Mouse (Mus musculus): ENCODE results near the gene 1500009C09Rik.

The 1500009C09Rik gene

DNA sequence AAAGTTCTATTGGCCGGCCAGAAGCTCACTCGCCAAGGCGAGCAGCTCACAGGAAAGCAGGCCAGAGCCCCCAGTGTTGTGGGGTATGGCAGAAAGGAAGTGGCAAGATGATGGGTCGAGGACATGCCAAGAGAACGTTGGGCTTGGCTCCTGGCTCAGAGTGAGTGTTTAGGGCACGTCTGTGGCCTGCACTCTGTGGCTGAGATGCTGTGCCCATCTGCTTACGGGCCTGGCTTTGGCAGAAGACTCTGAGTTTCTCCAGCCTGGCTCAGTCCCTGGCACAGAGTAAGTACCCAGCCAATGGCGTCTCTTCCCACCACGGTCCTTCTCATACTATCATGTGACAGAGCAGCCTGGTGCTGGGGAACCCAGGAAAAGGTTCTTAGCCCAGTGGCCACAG is 16.6 kb downstream of the 1500009C09Rik start:
- no peak for TF ChIP-seq GATA4 (IDR thresholded peaks at IDR 0.05; ENCODE audit: insufficient replicate concordance, low read length)

DNA sequence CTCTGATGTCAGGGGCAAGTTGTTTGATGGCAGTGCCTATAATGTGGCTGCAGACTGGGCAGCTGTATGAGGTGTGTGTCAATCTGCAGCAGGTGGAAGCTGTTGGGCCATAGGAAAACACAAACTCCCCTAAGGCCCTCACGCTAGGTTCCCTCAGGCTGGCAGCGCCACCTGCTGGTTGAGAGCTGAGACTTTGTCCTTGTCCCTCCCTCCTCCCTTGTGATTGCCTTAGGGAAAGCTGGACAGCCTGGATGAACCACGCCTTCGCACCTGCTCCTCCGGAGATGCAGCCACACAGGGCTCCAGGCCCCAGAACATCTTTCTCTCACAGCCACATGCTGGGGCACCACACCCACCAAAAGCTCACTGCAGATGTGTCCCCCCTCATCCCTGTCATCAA is 19.0 kb downstream of the 1500009C09Rik start:
- TF ChIP-seq GATA4 (IDR thresholded peaks at IDR 0.05; ENCODE audit: insufficient replicate concordance, low read length) = no peak

DNA sequence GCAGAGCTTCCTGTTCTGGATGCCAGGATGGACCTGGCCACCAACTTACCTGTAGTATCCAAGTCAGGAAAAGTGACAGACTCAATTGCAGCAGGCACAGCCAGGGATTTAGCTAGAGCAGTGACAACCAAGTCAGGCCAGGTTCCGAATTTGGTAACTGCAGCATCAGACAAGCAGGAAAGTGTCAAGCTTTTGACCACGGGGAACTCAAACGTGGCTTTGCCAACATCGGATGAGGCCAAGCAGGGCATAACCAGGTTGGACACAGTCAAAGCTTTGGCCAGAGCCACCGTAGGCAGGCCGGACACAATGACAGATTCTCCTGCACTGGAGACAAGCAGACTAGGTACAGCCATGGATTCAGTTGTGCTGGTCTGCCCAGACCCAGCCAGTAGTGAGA is 20.1 kb downstream of the 1500009C09Rik start:
- no peak for TF ChIP-seq GATA4 (IDR thresholded peaks at IDR 0.05; ENCODE audit: insufficient replicate concordance, low read length)

DNA sequence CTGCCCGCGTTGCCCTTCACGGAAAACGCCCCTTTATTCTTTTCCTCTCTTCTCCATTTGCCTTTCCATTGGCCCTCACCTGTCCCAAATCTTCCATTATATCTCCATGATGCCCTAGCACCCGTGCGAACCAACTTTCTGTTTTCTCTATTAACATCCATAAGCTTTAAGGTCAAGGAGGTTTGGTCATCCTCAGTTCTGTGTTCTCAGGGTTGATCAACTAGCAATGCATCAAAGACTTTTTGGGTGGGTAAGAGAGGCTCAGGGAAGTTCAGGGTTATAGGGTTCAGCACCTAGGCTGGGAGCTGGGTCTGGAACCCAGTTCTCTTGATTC is 22.4 kb downstream of the 1500009C09Rik start, which contains the start of gene Sept3:
Gene Sept3 (plus strand): TSS at position 301 of the 334 bp plus-strand sequence.
- no peak for TF ChIP-seq GATA4 (IDR thresholded peaks at IDR 0.05; ENCODE audit: insufficient replicate concordance, low read length)

DNA sequence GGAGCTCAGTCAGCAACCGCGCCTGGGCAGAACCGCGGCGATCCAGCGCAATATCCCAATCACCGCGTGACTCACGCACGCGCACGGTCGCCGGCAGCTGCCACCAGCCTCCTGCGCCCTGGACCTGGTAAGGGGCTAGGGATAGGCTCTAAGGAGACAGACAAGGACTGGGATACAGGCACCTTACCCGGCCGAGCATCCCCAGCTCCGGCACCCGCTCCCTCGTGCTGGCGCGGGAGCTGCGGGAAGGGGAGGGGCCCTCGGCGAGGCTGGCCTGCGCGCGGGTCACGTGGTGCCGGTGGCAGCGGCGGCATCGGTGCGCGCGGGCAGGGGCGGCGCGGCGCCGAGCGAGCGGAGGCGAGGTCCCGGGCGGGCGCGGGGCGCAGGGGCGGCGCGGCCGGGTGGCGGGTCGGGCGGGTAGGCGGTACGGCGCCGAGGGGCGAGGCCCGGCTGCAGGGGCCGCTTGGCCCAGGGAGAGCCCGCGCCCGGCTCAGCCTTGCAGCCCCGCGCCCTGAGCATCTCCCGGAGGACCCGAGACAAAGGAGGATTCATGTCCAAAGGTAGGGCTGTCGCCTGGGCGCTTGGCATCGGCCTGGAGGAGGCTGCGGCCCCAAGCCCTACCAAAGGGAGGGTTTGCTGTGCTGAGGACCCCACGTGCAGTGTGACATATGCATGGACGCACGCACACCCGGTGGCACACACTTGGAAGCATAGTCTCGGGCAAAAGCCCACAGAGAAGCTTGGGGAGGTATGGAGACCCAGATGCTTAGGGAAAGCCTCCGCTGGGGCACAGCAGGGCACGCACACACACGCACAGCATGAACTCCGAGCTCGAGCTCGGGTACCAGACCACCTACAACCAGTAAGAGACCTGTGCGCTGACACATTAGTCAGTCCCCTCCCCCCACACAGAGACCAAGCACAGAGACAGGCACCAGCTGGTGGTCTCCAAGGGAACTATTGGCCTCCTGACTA is 23.0 kb downstream of the 1500009C09Rik start:
- TF ChIP-seq GATA4 (IDR thresholded peaks at IDR 0.05; ENCODE audit: insufficient replicate concordance, low read length) = no peak

DNA sequence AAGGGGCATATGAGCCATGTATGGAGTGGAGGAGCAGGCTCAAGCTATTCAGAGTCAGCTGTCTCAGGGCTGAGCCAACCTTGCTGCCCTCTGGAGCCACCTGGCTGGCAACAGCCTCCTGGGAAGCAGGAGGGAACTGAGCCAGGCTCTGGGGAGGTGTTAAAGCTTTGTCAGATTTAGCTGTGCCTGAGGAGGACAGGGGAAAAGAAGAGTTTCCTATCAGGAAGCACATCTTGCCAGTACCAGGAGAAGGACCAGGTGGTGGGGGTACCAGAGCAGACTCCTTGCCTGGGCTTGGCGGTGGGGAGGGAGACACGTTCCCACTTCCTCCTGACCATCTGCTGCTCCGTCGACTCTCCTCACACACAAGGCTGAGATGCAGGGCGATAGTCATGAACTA is 25.4 kb downstream of the 1500009C09Rik start:
- TF ChIP-seq GATA4 (IDR thresholded peaks at IDR 0.05; ENCODE audit: insufficient replicate concordance, low read length) = no peak

DNA sequence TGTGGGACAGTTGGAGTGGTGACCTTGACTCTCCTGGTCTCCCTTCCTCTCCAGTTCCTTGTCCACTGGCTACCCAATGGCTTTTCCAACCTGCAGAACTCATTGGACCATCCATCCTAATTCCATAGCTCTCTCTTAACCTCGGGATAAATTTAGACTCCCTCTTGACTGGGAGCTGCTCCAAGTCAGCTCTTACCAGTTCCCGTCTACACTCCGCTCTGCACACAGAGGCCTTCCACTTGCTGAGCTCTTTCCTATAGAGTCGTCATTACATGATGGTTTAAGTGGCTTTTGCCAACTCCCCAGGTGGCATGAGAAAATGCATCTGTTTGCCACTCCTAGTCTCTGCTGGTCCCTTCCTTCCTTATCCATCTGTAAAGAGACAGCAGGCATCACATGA is 28.4 kb downstream of the 1500009C09Rik start:
- TF ChIP-seq GATA4 (IDR thresholded peaks at IDR 0.05; ENCODE audit: insufficient replicate concordance, low read length) = no peak

DNA sequence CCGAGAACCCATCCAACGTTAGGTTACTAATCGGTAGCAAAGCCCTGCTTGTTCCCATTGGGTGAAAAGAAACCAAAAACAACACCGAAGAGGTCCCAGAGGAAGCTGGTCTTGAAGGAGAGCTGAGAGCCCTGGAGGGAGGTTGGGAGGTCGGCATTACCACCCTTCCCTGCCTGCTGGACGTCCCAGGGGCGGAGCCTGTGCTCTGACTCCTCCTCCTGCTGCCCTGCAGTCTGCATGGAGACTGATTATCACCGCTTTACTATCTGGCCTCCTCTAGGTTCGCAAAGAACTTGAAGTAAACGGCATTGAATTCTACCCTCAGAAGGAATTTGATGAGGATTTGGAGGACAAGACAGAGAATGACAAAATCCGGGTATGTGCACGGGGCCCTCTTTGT is 34.0 kb downstream of the 1500009C09Rik start:
- TF ChIP-seq GATA4 (IDR thresholded peaks at IDR 0.05; ENCODE audit: insufficient replicate concordance, low read length) = no peak

DNA sequence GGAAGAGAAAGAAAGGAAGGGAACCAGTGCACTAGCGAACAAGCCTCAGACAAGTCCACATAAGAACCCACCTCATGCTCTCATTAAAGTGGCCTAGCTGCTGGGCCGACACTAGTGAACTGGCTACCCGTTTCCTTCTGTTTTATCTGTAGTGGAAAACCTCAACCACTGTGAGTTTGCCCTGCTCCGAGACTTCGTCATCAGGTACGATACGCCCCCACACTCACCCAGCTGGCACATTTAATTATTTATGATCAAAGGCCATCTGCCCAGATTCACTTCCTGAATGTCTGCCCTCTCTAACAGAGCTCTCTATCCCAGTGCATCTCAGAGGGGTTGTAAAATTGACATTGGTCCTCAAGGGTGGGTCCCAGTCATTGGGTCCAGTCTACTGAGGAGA is 38.1 kb downstream of the 1500009C09Rik start:
- TF ChIP-seq GATA4 (IDR thresholded peaks at IDR 0.05; ENCODE audit: insufficient replicate concordance, low read length) = no peak

DNA sequence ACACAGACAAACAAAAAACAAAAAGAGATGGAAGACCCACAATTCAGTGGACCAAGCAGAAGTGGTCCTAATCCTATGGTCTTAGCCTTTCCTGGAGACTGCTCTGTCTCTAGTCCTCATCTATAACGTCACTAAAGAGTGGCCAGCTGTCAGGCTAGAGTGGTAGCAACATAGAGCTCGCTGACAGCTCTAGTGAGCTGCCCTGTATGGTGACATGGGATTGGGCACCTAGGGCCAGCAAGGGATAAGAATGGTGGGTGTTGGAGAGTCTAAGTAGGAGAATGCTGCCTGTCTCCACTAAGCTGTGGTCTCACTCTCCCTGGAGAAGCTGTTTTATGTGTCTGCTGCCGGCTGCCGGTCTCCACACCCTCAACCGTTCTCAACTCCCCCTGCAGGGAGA is 40.7 kb downstream of the 1500009C09Rik start:
- TF ChIP-seq GATA4 (IDR thresholded peaks at IDR 0.05; ENCODE audit: insufficient replicate concordance, low read length) = no peak

DNA sequence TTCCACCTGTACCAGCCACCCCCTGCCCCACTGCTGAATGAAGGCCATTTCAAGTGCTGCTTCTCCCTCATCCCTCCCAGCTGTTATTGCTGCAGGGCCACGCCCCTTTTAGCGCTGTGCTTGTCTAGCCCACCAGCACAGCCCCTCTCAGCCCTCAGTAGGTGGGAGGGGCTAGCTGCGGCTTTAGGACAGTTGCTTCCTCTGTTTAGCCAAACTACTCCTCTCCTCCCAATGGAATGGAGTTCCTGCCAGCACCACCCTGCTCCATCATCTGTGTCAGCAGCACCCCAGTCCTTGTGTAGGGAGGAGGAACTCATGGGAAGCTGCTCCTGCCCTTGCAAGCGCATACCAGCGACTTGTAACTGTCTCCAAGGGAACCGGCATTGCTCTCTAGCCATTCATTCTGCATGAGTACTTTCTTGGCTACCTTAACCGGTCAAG is 41.1 kb downstream of the 1500009C09Rik start:
- TF ChIP-seq GATA4 (IDR thresholded peaks at IDR 0.05; ENCODE audit: insufficient replicate concordance, low read length) = no peak

DNA sequence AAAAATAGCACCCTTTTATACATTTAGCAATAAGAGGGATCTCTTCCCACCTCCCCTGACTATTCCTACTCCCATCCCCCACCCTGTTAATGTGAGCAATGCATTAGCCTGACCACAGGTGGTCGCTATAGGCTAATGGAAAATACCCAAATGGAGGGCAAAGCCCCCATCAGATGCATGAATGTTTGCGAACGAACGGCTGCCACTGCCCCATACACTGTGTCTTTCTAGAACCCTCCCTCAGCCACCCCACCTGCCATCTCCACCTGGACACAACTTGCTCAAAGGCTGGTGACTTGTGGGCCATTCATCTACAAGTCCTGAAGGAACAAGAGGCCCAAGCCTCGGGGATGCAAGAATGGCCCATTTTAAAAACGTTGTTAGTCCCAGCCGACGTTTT is 41.9 kb downstream of the 1500009C09Rik start:
- no peak for TF ChIP-seq GATA4 (IDR thresholded peaks at IDR 0.05; ENCODE audit: insufficient replicate concordance, low read length)

DNA sequence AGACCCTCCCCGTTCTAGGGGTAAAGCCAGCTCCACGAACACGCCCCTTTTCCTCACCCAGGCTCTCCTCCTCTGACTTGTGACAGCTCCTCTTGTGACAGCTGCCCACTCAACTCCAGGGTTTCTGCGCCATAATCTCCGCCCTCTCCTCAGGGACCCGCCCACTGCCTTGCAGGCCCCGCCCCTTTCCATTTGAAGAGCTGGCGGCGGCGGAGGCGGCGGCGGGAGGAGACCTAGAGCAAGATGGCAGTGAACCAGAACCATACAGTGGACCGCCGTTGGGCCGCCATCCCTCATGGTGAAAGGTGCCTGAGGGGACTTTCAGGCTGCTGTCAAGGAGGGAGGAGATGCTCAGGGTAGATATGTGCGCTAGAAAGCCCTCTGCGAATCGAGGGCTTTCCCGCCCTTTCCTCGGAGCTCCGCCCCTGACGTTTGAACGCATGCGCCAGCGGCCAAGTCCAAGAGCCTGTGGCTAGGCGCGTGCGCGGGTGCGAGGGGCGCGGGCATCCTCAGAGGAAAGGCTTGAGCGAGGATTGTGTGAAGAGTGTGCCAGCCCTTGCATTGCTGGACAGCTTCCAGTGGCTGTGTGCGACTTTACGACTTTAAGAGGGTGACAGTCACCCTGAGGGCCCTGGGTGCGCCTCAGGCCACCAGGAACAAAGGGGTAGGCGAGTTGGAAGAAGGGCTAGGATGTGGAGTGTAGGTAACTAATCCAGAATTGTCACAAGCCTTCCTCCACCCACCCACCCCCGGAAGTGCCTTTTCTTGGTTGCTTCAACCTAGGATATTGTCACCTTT is 46.8 kb downstream of the 1500009C09Rik start, which contains the start of gene Wbp2nl:
Gene Wbp2nl (plus strand): TSS at position 191 of the 798 bp plus-strand sequence.
- TF ChIP-seq GATA4 (IDR thresholded peaks at IDR 0.05; ENCODE audit: insufficient replicate concordance, low read length) = no peak

DNA sequence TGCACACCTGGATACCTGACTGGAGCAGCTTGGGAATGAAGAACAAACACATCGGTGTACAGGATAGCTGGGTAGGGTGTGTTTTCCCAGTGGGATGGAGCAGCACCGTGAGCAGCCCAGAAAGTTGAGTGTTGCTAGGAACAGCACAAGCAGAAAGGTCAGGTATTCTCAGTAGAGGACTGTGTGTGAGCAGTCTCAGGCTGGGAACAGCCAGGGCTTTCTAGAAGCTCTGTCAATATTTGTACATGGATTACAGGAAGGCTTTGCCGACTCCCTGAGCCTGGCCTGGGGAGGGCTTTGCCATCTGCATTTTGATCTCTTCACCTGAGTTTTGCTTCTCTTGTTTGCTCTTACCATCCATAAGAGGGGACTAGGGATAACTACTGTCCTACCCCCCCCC is 54.9 kb downstream of the 1500009C09Rik start:
- TF ChIP-seq GATA4 (IDR thresholded peaks at IDR 0.05; ENCODE audit: insufficient replicate concordance, low read length) = no peak

DNA sequence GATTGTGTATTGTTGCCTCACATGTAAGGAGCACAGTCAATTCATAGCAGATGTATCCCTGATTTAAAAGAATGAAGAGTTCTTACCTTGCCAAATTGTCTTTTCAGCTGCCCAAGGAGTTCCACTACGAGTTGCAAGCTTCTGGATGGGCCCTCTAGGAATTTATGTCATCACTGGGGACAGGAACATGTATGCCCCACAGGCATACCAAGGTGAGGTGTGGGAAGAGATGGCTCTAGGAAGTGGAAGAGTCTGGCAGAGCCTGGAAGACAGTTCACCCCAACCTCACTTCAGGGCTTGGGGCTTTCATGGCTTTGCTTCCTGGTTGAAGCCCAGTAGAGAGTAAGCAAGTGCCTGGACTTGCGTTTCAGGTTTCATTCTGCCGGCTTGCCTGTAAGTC is 56.2 kb downstream of the 1500009C09Rik start:
- TF ChIP-seq GATA4 (IDR thresholded peaks at IDR 0.05; ENCODE audit: insufficient replicate concordance, low read length) = no peak
